Mouse (Mus musculus): ENCODE results near the gene Sox21.

DNA sequence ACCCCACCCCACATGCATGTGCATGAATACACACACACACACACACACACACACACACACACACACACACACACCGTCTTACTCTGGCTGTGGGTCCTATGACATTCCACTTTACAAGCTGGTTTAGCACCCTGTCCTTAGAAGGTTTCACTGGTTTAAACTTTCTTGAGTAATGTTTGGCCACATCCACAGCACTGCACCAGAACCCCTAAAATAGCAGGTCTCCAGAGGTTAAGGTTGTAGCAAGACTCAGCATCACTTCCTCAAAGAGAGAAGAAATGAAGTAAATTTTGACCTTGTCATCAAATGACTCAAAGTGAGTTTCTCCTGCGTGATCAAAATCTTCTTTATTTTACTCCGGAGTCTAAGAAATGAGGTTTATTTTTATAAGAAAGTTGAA is 45.4 kb upstream of the Sox21 start:
- no peak for TF ChIP-seq POLR2A (IDR thresholded peaks at IDR 0.05; ENCODE audit: low read depth, low read length)
- TF ChIP-seq CTCF (IDR thresholded peaks at IDR 0.05; ENCODE audit: extremely low read depth, insufficient read length, insufficient replicate concordance, low read depth, low read length), result no peak

Data from small intestine, adult 2 months (tissue).